Comparison of ENCODE assay signal across 1 mouse cellular context in genomic region chr19:46356701-46357138, GRCm38 (mm10).
A peak's percentile ranks its signal among the peaks of the same experiment; 100 is the strongest.
TF ChIP-seq lines count a peak whose summit lies in the region.

No protein-coding gene starts in this region.

TF ChIP-seq in MEL, 35 proteins besides CTCF, POLR2A, EP300 and RAD21:
- TF ChIP-seq CHD1 (IDR thresholded peaks at IDR 0.05; ENCODE audit: low read depth, low read length) (no peak), TBP (IDR thresholded peaks at IDR 0.05; ENCODE audit: low read depth, low read length) (0 out of 2 replicates have a peak, but pooled peaks have one; percentile 31), BHLHE40 (IDR thresholded peaks at IDR 0.05; ENCODE audit: borderline replicate concordance, low read depth, low read length) (peak; percentile 80), NRF1 (IDR thresholded peaks at IDR 0.05; ENCODE audit: insufficient read depth, low read depth, low read length, poor library complexity, severe bottlenecking) (peak; percentile 95), MAX (IDR thresholded peaks at IDR 0.05; ENCODE audit: low read length) (no peak; the same call in 1 of the 2 replicates), GABPA (IDR thresholded peaks at IDR 0.05; ENCODE audit: low read depth, low read length) (no peak), SIN3A (IDR thresholded peaks at IDR 0.05; ENCODE audit: low read length) (peak; percentile 87), MAZ (IDR thresholded peaks at IDR 0.05; ENCODE audit: low read depth, low read length) (peak; percentile 43; the same call in 1 of the 2 replicates), MYB (IDR thresholded peaks at IDR 0.05; ENCODE audit: low read depth, low read length) (no peak), ZMIZ1 (IDR thresholded peaks at IDR 0.05; ENCODE audit: low read depth, low read length) (no peak), E2F4 (IDR thresholded peaks at IDR 0.05; ENCODE audit: borderline replicate concordance, low read depth, low read length) (0 out of 2 replicates have a peak, but pooled peaks have one; percentile 27), ZKSCAN1 (IDR thresholded peaks at IDR 0.05; ENCODE audit: low read depth, low read length) (0 out of 2 replicates have a peak, but pooled peaks have one; percentile 32), RCOR1 (IDR thresholded peaks at IDR 0.05; ENCODE audit: low read depth, low read length) (no peak; the same call in none of the 2 replicates), UBTF (IDR thresholded peaks at IDR 0.05; ENCODE audit: borderline replicate concordance, insufficient read depth, low read depth, low read length) (no peak), POLR2AphosphoS2 (IDR thresholded peaks at IDR 0.05; ENCODE audit: low read length) (peak; percentile 57), TCF12 (IDR thresholded peaks at IDR 0.05; ENCODE audit: low read depth, low read length) (peak; percentile 50; the same call in 1 of the 2 replicates), HCFC1 (IDR thresholded peaks at IDR 0.05; ENCODE audit: low read depth, low read length) (peak; percentile 99), USF2 (IDR thresholded peaks at IDR 0.05; ENCODE audit: borderline replicate concordance in 1 of 2, insufficient read depth in 1 of 2, low read depth in 1 of 2, low read length in 2 of 2) (peak in 1 of 2 experiments; percentile 75; a peak in 3 of 4 replicates), GATA1 (IDR thresholded peaks at IDR 0.05; ENCODE audit: low read depth, low read length) (peak; percentile 84), KAT2A (conservative IDR thresholded peaks at IDR 0.05; ENCODE audit: low read depth, low read length) (no peak; the same call in 1 of the 2 replicates), SMC3 (IDR thresholded peaks at IDR 0.05; ENCODE audit: low read depth, low read length) (no peak), USF1 (IDR thresholded peaks at IDR 0.05; ENCODE audit: low read depth, low read length) (peak; percentile 97), ZC3H11A (IDR thresholded peaks at IDR 0.05; ENCODE audit: low read depth, low read length) (no peak), MYC (IDR thresholded peaks at IDR 0.05; ENCODE audit: low read depth, low read length) (0 out of 2 replicates have a peak, but pooled peaks have one; percentile 17), MEF2A (IDR thresholded peaks at IDR 0.05; ENCODE audit: extremely low read depth, insufficient replicate concordance, low read depth, low read length, poor library complexity, severe bottlenecking) (no peak; the same call in 1 of the 2 replicates), POLR2AphosphoS5 (IDR thresholded peaks at IDR 0.05; ENCODE audit: borderline replicate concordance, low read depth, low read length) (no peak), ETS1 (IDR thresholded peaks at IDR 0.05; ENCODE audit: low read depth, low read length) (peak; percentile 47), NELFE (IDR thresholded peaks at IDR 0.05; ENCODE audit: low read depth, low read length) (peak; percentile 69), MXI1 (IDR thresholded peaks at IDR 0.05; ENCODE audit: low read depth, low read length) (no peak; the same call in 1 of the 2 replicates), ELF1 (IDR thresholded peaks at IDR 0.05; ENCODE audit: low read depth, low read length) (peak; percentile 72; the same call in 1 of the 2 replicates), CHD2 (IDR thresholded peaks at IDR 0.05; ENCODE audit: low read length) (peak; percentile 88), JUND (IDR thresholded peaks at IDR 0.05; ENCODE audit: low read depth, low read length) (no peak)
